Mouse (Mus musculus): ENCODE results near the gene Hic2.

The Hic2 gene

DNA sequence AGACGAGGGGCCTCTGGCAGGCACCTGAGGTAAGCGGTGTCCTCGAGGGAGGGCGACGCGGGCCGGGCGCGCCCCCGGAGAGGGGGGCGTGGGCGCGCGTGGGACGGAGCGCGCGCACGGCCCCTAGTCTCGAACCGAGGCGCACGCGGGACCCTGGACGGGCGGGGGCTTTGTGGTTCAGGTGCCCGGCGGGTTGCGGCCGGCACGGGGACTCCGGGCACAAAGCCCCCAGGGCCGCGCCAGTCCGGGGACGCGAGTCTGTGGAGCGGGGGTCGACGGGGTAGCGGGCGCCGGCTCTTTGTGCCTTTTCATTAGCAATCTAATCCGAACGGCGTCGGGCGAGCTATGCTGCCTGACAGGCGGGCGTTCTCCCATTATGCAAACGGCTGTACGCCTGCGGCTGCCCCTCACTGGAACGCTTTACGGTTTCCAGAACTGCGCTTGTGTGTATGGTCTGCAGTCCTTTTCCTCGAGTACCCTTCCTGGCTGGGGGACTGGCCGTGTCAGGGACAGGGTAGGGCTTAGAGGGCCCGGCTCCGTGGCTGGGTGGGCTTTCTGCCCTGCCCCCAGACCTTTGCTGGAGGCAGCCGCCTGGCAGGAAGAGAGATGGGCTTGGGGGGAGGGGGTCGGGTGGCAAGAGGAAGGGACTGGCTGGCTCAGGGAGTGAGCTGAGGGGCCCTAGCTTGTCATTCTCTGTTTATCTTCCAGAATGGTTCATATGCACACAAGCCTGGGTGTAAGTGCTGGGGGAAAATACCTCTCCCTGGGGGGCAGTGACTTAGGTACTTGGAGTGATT is 528 bp downstream of the Hic2 start:
- DNase-seq (ENCODE audit: low read depth, low spot score), result peak; percentile 67

DNA sequence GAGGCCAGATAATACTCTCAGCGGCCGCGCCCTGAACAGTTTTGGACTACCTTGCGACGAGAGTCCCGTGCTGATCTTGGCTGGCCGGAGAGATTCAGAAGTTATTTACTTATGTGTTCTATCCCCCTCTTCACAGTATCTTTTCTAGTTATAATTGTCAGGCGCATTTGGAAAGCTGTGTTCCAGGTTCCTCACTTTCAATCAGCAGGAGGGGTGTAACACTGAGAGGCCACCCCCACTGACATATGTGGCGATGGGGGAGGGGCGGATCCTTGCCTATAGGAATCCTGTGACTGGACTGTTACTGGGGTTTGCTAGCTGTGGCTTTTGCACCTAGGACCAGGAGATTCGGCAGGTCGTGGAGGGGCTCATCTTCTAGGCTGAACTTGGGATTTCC is 1.1 kb downstream of the Hic2 start:
- DNase-seq (ENCODE audit: low read depth, low spot score), result no peak

DNA sequence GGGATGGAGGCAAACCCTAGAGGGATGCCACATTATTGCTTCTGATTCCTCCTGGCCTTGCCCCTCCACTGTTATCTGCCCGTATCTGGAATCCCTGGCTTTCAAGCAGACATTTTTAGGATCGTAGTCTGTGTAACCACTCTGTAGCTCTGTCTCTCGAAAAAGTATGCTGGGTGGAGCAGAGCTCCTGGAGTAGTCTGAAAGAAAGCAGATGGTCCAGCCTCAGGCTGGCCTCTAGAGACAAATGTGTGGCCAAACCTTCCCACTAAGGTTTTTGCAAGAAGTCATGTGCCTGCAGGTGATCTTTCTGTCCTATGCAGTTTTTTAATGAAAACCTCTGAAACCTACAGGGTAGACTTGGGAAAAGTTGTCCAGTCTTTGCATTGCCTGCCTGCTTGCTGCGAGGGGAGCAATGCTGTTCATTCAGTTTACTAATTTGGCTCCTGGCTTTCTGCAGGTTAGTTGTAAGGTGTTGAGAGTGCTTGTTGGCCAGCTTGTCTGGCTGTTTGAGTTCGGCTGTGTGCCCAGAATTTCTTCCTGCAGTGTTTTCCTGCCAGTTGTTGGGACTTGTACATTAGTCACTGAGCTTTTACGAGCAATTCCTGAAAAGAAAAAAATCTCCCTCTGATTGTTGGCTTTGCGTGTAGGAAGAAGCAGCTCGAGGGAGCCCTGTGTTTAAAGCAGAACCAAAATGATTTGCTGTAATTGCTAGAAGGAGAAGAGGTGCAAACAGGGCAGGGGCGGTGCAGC is 1.7 kb downstream of the Hic2 start:
- no peak for DNase-seq (ENCODE audit: low read depth, low spot score)

DNA sequence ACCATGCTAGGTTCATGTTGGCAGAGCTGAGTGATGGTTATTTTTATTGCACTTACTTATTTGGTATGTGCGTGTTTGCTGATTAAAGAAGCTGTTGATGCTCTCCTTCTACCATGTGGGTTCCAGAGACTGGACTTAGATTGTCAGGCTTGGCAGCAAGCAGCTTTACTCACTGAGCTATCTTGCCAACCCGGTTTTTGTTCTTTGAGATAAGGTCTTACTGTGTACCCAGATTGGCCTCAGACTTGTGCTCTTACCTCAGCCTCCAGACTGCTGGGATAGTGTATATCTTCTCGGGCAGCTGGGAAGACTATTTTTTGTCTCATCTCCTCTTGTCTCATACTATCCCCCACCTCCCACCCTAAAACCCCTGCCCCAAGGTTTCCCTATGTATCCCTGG is 4.3 kb downstream of the Hic2 start:
- DNase-seq (ENCODE audit: low read depth, low spot score), result no peak

DNA sequence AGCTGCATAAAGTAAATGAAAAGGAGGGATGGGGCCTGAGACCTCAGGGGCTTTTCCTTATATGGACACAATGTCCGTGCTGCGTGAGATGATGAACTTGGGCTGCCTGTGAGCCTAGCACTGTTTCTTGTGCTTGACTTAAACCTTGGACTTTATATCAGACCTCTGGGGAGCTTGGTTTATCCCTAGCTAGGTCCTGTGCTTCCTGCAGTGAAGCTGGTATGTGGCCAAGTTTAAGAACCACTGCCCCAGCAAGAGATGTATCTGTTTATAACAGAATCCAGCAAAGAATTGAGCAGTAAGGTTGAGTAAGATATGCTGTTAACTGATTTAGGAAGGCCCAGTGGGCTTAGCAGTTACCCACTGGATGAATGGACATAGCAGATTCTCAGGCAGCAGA is 6.0 kb downstream of the Hic2 start:
- no peak for DNase-seq (ENCODE audit: low read depth, low spot score)

DNA sequence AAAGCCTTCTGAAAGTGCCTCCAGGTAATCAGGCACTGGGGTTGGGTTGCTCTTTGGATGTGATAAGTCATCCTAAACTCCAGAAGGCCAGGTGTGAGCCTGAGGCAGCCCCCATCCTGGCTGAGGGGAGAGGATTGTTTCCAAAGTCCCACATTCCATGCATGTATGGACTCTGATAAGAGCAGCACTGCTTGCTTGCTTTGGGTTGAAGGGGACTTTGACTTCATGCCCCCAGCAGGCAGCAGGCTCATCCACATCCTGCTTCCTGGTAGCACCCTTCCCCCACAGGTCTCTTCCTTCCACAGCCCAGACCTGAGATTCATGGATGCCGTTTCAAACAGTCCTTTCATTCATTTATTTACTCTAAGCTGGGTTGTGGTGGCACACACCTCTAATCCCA is 10.4 kb downstream of the Hic2 start:
- DNase-seq (ENCODE audit: low read depth, low spot score), result no peak

DNA sequence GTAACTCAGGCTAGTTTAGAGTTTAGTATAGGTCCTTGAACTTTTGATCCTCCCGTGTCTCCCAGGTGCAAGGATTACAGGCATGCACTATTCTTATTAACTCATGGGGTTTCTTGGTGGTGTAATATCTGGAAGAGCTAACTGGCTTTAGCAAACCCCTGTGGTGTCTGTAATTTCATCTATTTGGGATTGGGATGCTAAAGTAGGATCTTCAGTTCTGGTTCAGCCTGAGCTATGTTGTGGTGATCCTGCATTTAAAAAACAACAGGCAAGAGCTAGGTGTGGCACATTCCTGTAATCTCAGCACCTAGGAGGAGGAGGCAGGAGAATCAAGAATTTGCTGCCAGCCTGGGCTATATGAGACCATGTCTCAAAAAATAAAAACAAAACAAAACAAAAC is 11.6 kb downstream of the Hic2 start:
- DNase-seq (ENCODE audit: low read depth, low spot score), result no peak

DNA sequence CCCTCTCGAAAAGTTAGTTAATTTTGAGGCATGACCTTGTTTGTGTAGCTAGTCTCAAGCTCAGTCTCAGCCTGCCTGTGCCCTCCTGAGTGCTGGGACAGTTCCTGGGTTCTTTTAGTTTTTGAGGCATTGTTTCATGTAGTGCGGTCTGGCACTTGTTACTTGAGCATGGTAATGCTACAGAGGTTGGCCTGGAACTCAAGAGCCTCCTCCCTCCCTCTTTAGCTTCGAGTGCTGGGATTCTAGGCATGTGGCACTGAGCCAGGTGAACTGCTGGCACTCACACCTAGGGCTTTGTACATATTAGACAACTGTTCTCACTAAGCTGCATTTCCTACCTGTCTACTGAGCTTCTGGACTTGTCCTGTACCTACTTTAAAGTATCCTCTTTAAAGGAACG is 14.4 kb downstream of the Hic2 start:
- no peak for DNase-seq (ENCODE audit: low read depth, low spot score)

DNA sequence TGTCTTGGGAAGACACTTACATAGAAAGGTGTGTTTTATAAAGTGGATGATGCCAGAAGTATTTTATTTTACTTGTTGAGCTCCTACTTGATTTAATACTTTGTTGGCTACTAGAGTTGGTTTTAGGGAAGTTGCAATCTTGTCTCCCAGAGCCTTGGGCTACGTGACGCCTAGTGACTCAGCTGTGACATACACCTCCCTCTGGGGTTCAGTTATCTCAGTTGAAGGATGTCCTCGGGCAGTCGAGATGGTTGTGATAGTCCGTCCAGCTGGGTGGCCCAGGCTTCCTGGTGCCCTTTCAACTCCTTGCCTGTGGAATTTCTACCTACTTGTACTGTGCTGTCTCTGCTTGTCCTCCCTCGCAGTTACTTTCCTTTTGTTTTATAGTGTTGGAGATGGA is 15.8 kb downstream of the Hic2 start:
- peak; percentile 32 for DNase-seq (ENCODE audit: low read depth, low spot score)

DNA sequence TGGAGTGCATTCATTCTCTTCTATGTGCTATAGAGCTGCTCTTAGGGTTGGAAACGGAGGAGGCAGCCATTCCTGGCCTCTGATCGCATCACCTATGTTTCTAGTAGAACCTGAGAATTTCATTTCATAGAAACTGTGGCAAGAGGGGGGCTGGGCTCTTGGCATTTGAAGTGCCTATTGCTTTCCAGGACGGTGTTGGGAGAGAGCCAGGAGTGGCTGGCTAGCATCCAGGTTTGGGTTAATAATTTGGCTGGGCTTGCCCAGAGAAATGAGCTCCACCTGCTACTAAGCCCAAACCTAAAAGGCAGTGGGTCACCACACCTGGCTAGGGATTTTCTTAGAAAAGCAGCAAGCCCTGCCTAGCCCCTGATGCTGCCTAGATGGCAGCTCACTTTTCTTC is 18.2 kb downstream of the Hic2 start:
- no peak for DNase-seq (ENCODE audit: low read depth, low spot score)

DNA sequence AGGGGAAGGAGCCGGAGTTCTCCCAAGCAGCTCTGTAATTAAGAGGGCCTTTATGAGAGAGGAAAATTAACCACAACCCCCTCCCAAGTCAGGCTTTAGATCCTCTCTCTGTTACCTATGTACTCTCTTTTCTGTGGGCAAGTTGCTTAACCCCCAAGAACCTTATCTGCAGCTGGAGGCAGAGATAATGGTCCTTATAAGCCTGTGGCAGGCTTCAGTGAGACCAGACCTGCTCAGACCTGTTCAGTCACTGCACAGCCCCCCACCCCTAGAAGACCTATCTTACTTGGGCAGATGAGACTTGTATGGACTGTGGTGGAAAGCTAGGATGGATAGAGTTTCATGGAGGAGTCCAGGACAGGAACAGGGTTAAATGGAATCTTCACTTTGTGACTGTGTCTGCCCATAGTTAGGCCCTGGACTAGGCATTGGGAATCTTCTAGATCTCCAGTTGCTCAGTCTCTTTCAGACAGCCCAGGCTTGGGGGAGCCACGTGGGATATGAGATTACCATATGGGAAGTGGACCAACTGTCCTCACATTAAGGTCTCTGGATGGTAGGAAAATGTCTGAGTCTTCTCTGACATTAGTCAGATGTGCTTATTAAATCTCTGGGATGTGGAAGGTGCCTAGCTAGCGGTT is 18.8 kb downstream of the Hic2 start:
- DNase-seq (ENCODE audit: low read depth, low spot score), result no peak

DNA sequence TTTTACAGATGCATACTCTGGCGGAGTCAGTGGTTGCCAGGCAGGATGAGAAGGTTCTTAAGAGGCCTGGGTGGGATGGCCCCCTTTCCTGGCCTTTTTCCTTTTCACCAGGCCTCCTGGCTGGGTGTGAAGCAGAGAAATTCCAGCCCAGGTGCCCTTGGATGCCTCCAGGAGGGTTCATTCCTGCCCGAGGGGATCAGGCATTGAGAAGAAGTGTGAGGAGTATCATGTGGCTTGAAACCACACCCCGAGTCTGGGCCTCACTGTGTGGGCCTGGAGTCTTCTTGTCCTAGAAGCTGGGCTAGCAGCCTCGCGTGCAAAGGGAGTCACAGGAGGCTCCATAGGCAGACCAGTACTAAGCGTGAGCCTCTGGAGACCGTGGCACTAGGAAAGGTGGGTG is 19.5 kb downstream of the Hic2 start:
- no peak for DNase-seq (ENCODE audit: low read depth, low spot score)

DNA sequence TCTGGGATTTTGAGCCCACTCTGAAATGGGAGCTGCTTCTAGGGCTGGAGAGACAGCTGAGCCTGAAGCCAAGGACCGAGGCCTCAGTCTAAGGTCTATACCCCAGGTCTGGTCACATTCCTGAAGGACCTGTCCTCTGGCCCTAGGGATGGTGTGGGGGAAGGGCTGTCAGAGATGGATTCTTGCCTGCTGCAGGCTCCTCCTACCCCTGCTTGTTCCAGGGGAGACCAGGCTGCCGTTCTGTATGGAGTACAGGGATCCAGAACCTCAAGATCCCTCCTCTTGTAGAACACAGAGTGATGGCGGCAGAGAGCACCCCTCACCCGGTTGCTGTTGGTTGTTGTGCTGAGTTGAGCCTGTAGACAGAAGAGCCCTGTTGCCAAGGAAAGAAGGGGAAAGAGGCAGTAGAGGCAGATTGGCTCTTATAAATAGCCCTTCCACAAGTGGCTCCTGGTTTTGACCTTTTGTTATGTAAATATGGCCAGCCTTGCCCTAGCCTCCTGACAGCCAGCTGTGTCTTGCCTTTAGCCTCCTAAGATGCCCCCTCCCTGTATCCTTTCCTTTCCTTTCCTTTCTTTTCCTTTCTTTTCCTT is 20.7 kb downstream of the Hic2 start:
- DNase-seq (ENCODE audit: low read depth, low spot score), result no peak

DNA sequence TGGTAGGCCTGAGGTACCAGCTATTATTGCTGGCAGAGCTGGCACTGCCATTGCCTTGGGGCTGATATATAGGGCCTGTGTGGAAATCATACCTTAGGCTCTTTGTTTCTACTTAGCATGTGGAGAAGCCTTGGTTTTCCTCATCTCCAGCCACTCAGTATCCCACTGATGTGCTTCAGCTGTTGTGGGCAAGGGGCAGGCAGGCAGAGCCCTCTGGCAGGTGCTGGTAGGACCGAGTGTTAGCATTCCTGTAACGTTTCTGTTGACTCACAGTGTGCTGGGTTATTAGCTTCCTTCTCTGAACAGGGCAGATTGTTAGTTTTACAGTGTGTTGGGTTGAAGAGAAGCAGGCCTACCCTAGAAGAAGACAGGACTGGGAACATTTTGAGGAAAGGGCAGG is 21.9 kb downstream of the Hic2 start:
- no peak for DNase-seq (ENCODE audit: low read depth, low spot score)

DNA sequence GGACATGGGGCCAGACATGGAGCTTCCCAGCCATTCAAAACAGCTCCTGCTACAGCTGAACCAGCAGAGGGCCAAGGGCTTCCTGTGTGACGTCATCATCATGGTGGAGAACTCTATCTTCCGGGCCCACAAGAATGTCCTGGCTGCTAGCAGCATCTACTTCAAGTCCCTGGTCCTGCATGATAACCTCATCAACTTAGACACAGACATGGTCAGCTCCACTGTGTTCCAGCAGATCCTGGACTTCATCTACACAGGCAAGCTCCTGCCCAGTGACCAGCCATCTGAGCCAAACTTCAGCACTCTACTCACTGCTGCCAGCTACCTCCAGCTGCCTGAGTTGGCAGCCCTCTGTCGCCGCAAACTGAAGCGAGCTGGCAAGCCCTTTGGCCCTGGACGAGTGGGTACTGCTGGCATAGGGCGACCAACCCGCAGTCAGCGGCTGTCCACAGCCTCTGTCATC is 24.0 kb downstream of the Hic2 start:
- no peak for DNase-seq (ENCODE audit: low read depth, low spot score)

DNA sequence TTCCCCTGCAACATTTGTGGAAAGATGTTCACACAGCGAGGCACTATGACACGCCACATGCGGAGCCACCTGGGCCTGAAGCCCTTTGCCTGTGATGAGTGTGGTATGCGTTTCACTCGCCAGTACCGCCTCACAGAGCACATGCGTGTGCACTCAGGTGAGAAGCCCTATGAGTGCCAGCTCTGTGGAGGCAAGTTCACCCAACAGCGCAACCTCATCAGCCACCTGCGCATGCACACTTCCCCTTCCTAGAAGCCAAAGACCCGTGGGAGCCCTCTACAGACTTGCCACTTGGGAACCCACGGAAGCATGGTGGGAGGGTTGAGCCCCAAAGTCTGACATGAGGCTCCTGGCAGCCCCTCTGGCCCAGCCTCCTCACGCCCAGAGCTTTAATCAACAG is 25.5 kb downstream of the Hic2 start:
- DNase-seq (ENCODE audit: low read depth, low spot score), result peak; percentile 46

DNA sequence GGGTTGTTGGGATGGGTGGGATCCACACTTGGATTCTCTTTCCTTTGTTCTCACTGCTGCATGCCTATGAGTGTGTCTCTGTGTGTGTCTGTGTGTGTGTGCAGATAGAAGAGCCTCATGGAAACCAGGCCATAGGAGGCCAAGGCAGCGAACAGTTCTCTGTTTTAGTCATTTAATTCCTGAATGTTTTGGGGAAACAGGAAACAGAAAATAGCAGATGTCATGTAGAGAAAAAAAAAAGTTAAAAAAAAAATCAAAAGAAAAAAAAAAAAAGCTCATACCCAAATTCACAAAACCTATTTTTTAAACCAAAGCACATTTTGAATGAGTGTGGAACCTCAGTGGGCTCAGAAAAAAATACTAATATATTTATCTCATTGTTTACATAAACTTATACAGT is 28.0 kb downstream of the Hic2 start:
- no peak for DNase-seq (ENCODE audit: low read depth, low spot score)

DNA sequence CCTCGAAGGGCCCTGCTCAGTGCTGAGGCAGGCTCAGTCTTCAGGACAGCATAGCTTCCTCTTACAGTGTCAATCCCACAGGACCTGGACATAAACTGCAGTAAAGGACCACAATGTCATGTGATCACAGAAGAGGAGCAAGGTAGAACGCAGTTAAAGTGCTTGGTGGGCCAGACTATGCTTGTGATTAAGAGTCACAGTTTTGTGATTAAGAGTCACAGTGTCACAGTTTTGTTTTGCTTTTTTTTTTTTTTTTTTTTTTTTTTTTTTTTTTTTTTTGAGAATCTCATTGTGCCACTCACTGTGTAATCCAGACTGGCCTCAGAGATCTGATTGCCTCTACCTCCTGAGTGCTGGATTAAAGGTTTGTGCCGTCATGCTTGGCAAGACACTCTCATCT is 32.7 kb downstream of the Hic2 start:
- no peak for DNase-seq (ENCODE audit: low read depth, low spot score)

DNA sequence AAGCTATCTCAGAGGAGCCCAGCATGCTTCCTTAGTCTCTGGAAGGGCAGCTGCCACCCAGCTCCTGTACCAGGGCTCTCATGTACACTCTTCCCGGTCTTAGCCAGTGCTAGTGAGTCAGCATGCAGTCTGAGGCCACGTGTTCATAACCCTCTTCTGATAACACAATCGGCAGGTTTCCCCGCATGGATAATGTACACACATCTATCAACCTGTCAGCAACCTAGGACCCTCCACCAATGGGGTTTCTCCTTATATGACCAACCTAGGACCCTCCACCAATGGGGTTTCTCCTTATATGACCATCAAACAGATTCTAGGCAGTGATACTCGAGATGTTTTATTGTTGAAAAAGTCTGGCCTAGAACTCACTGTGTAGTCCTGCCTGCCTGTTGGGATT is 34.6 kb downstream of the Hic2 start:
- DNase-seq (ENCODE audit: low read depth, low spot score), result no peak

DNA sequence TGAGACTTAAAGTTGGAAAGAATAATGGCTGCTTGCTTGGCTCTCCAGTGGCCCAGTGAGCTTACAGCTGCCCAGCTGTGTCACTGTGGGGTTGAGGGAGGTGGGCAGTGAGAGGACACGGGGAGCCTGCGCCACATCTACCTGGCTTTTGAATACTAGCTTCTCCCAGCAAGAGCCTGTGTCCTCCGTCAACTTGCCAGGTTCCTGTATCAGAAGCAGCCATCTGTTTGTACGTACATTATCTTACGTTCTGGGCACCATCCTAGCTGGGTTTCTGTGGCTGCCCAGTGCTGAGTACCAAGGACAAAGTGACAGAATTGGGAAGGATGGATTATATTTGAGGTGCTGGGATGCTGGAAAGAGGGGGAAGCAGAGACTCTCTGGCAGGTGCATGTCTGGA is 36.5 kb downstream of the Hic2 start:
- no peak for DNase-seq (ENCODE audit: low read depth, low spot score)

DNA sequence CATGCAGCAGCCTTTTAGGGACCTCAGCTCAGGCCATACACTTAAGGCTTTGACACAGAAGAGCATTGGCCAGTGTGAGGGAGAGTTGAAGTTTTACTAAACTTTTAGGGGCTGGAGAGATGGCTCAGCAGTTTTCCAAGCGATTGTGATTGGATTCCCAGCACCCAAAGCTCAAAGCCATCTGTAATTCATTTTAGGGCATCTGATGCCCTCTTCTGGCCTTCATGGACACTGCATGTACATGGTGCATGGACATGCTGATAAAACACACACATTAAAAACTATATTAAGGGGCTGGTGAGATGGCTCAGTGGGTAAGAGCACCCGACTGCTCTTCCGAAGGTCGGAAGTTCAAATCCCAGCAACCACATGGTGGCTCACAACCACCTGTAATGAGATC is 37.8 kb downstream of the Hic2 start:
- DNase-seq (ENCODE audit: low read depth, low spot score), result peak; percentile 67

DNA sequence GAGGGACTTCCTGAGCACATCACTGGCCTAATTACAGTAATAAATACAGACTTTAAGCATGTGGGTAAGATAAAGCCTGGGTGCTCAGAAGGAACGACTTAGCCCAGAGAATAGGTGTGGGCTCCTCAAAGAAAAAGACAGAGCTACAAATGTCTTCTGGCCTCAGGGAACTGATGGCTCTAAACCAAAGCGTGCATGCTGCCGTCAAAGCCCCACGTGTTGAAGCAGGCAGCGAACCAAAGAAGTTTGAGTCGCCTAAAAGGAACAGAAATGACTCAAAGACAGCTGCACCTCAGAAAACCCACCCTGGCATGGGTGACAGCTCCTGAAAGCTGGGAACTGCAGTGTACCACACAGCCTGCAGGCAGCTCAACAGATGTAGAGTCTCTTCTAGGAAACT is 38.5 kb downstream of the Hic2 start:
- DNase-seq (ENCODE audit: low read depth, low spot score), result peak; percentile 51

All from A20 (cell line).